Comparison of ENCODE assay signal across 16 mouse cellular contexts in the genomic region with DNA sequence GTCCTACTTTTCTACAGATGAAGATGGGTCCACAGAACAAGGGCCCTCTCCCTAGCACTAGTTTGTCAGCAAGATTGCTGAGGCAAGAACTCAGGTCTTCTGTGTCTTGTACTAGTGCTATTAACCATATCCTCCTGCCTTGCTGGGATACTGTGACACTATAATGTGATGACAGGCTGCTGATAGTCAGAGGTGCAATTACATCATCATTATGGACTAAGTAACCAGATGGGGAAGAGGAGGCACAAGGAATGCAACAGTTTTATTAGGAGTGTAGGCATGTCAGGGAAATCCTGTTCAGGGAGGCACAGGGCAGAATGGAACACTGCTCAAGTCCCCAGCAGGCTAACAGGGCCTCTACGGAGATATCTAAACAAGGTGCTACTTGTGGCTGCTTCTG. TPM values are rescaled to one million over a fixed set of nuclear protein-coding genes. Genes with fewer than 3 reads are reported as not detected.
"Had no signal": no experiment of that assay in that cellular context is flagged by ENCODE, and none has a peak within 500 bp of the region (broad histone marks: within the 10 kb centered on the region; RNA-seq: fewer than 3 reads in every experiment).

A gene (minus strand): TSS at position 101 of the 400 bp plus-strand sequence.

- H3K4me3 ChIP-seq: limb, embryonic 12.5 days; midbrain, embryonic 10.5 days; myocyte; neural tube, embryonic 15.5 days; stomach, embryonic 15.5 days had no signal

- H3K27ac ChIP-seq: kidney, postnatal 0 days; limb, embryonic 12.5 days; liver, embryonic 14.5 days; midbrain, embryonic 10.5 days; neural tube, embryonic 15.5 days; stomach, embryonic 15.5 days had no signal

- DNase-seq: kidney, adult 9 months; kidney, postnatal 36 days; layer of hippocampus, adult 9-11 months; liver; lung, adult 2 months; lung, postnatal 36 days; midbrain, embryonic 14.5 days; thymus, postnatal 4 days had no signal

- H3K4me2 ChIP-seq: limb, embryonic 12.5 days; neural tube, embryonic 15.5 days; stomach, embryonic 15.5 days had no signal

- H3K4me1 ChIP-seq: limb, embryonic 12.5 days; midbrain, embryonic 10.5 days; neural tube, embryonic 15.5 days; stomach, embryonic 15.5 days had no signal

- H3K9me3 ChIP-seq: limb, embryonic 12.5 days; midbrain, embryonic 10.5 days; neural tube, embryonic 15.5 days; stomach, embryonic 15.5 days had no signal

- H3K9ac ChIP-seq: limb, embryonic 12.5 days; liver, embryonic 14.5 days; neural tube, embryonic 15.5 days; stomach, embryonic 15.5 days had no signal

- H3K27me3 ChIP-seq: limb, embryonic 12.5 days; neural tube, embryonic 15.5 days; stomach, embryonic 15.5 days had no signal

- ATAC-seq: lung, postnatal 0 days had no signal

RNA-seq across cellular contexts. Expression of the gene that starts here (rescaled TPM):
- polyA plus RNA-seq: kidney, postnatal 0 days had no signal
